Mouse (Mus musculus): Measurements from ENCODE around the gene Fnbp1. TPM values are rescaled to one million over a fixed set of nuclear protein-coding genes. Genes with fewer than 3 reads are reported as not detected.
A peak's percentile ranks its signal among the peaks of the same experiment; 100 is the strongest.

The Fnbp1 gene
- total RNA-seq, 2 experiments from 2014 or later = 111 to 130 TPM

- DNase-seq (ENCODE audit: low spot score in 2 of 2) = no peak
Measured at GRCm38 (mm10) chr2:31040043-31040442, 101.8 kb downstream of the Fnbp1 start.

- no peak for DNase-seq (ENCODE audit: low spot score in 2 of 2)
Measured at GRCm38 (mm10) chr2:31036811-31037210, 105.0 kb downstream of the Fnbp1 start.

- DNase-seq (ENCODE audit: low spot score in 2 of 2) = no peak
Measured at GRCm38 (mm10) chr2:31031972-31032371, 109.8 kb downstream of the Fnbp1 start.

- DNase-seq (ENCODE audit: low spot score in 2 of 2) = no peak
Measured at GRCm38 (mm10) chr2:31026642-31027041, 115.2 kb downstream of the Fnbp1 start.

GRCm38 (mm10) chr2:31025458-31025857 is 116.3 kb downstream of the Fnbp1 start:
- DNase-seq (ENCODE audit: low spot score in 2 of 2) = no peak

GRCm38 (mm10) chr2:31024618-31025370 is 117.0 kb downstream of the Fnbp1 start:
- peak; percentile 33 to 79 for DNase-seq (ENCODE audit: low spot score in 2 of 2)

GRCm38 (mm10) chr2:31023940-31024339 is 117.9 kb downstream of the Fnbp1 start:
- no peak for DNase-seq (ENCODE audit: low spot score in 2 of 2)

GRCm38 (mm10) chr2:31020202-31020601 is 121.6 kb downstream of the Fnbp1 start:
- DNase-seq (ENCODE audit: low spot score in 2 of 2) = no peak

- DNase-seq (ENCODE audit: low spot score in 2 of 2) = no peak
Measured at GRCm38 (mm10) chr2:31019011-31019410, 122.8 kb downstream of the Fnbp1 start.

- no peak for DNase-seq (ENCODE audit: low spot score in 2 of 2)
Measured at GRCm38 (mm10) chr2:31018519-31018918, 123.3 kb downstream of the Fnbp1 start.

GRCm38 (mm10) chr2:31017625-31018317 is 124.0 kb downstream of the Fnbp1 start:
- DNase-seq (ENCODE audit: low spot score in 2 of 2) = no peak

- no peak for DNase-seq (ENCODE audit: low spot score in 2 of 2)
Measured at GRCm38 (mm10) chr2:31013371-31014120, 128.3 kb downstream of the Fnbp1 start.

GRCm38 (mm10) chr2:31007208-31007607 is 134.6 kb downstream of the Fnbp1 start:
- DNase-seq (ENCODE audit: low spot score in 2 of 2) = no peak

- no peak for DNase-seq (ENCODE audit: low spot score in 2 of 2)
Measured at GRCm38 (mm10) chr2:31006434-31006833, 135.4 kb downstream of the Fnbp1 start.

GRCm38 (mm10) chr2:31005453-31005852 is 136.4 kb downstream of the Fnbp1 start:
- no peak for DNase-seq (ENCODE audit: low spot score in 2 of 2)

GRCm38 (mm10) chr2:31002857-31003256 is 139.0 kb downstream of the Fnbp1 start:
- DNase-seq (ENCODE audit: low spot score in 2 of 2) = no peak

GRCm38 (mm10) chr2:30998443-30999260 is 143.2 kb downstream of the Fnbp1 start:
- DNase-seq (ENCODE audit: low spot score in 2 of 2) = no peak

- no peak for DNase-seq (ENCODE audit: low spot score in 2 of 2)
Measured at GRCm38 (mm10) chr2:30995432-30995996, 146.3 kb downstream of the Fnbp1 start.

- no peak for DNase-seq (ENCODE audit: low spot score in 2 of 2)
Measured at GRCm38 (mm10) chr2:30994853-30995252, 147.0 kb downstream of the Fnbp1 start.

- no peak for DNase-seq (ENCODE audit: low spot score in 2 of 2)
Measured at GRCm38 (mm10) chr2:30990221-30990620, 151.6 kb downstream of the Fnbp1 start.

Measured in layer of hippocampus, adult 18-20 months (tissue).